Mouse (Mus musculus): ENCODE data around the gene Fiz1.
"Not testable (repeated sequence)": the region's sequence is repeated elsewhere in the genome, so short reads cannot be mapped to it uniquely, and the experiment has no call there.

GRCm38 (mm10) chr7:5019576-5019975, 5.1 kb upstream of the Fiz1 start:
- TF ChIP-seq CTCF (IDR thresholded peaks at IDR 0.05; ENCODE audit: insufficient read depth, low read length); POLR2A (IDR thresholded peaks at IDR 0.05; ENCODE audit: borderline replicate concordance, extremely low read depth, low read depth, low read length): not testable (repeated sequence)
